Mouse (Mus musculus) hindbrain, postnatal 0 days (tissue): Measurements from ENCODE around the gene Topors. TPM values are rescaled to one million over a fixed set of nuclear protein-coding genes. Genes with fewer than 3 reads are reported as not detected.

Experiments used
- ATAC-seq: fragments of 200-750 bp; cut with Nextera tagmentation; 2 replicates; pipeline ENCODE4 v1.8.0; 2017; ENCODE audit warnings: mild to moderate bottlenecking, moderate TSS enrichment, moderate library complexity
- DNase-seq: peaks from one replicate; pipeline ENCODE4 v3.0.0-alpha.2; 2015; ENCODE audit warnings: low spot score
- H3K27ac ChIP-seq: fragments of 300-500 bp; sonication (generic); 2 replicates; pipeline ENCODE4 v1.5.1; 2014; ENCODE audit warnings: mild to moderate bottlenecking
- H3K27me3 ChIP-seq: fragments of 300-500 bp; sonication (generic); 2 replicates; pipeline ENCODE4 v1.6.1; 2014; ENCODE audit warnings: low read length, mixed read lengths; ENCODE audit not compliant: insufficient read depth
- H3K36me3 ChIP-seq: fragments of 300-500 bp; sonication (generic); 2 replicates; pipeline ENCODE4 v1.6.1; 2014; ENCODE audit warnings: low read length, mixed read lengths; ENCODE audit not compliant: insufficient read depth
- H3K4me1 ChIP-seq: fragments of 300-500 bp; sonication (generic); 2 replicates; pipeline ENCODE4 v1.6.1; 2014; ENCODE audit warnings: antibody characterized with exemption, low read length, mixed read lengths; ENCODE audit not compliant: insufficient read depth
- H3K4me2 ChIP-seq: fragments of 300-500 bp; sonication (generic); 2 replicates; pipeline ENCODE4 v1.6.1; 2014; ENCODE audit warnings: low read depth, mild to moderate bottlenecking, low read length, moderate library complexity, mixed read lengths
- H3K4me3 ChIP-seq: fragments of 300-500 bp; sonication (generic); 2 replicates; pipeline ENCODE4 v1.5.1; 2014; ENCODE audit warnings: low read length
- H3K9ac ChIP-seq: fragments of 300-500 bp; sonication (generic); replicated peaks from 2 replicates; pipeline ENCODE4 v1.6.1; 2014; ENCODE audit warnings: mild to moderate bottlenecking, low read length, moderate library complexity, mixed read lengths
- H3K9me3 ChIP-seq: fragments of 300-500 bp; sonication (generic); 2 replicates; pipeline ENCODE4 v1.6.1; 2016; ENCODE audit warnings: low read length, mixed read lengths
- CTCF ChIP-seq: IDR thresholded peaks from 2 replicates; pipeline ENCODE4 v1.5.1; 2016; ENCODE audit warnings: antibody characterized with exemption, control low read depth, low read depth
- WGBS: fragments of 180-500 bp; shearing (Covaris S2); extraction: QIAGEN DNeasy Blood & Tissue Kit; methylation state at CpG from one replicate; pipeline ENCODE4 v1.1.7; 2014; 5-methylcytosine and 5-hydroxymethylcytosine counted together
- polyA plus RNA-seq: library from polyadenylated mRNA; unstranded; fragments of >200 nt; fragmentation: Nextera tagmentation; extraction: Ambion mirVana; gene quantifications from 2 replicates; pipeline ENCODE4 v1.2.1, GENCODE M21; 2015
- total RNA-seq: library from RNA; depleted of rRNA; stranded (reverse); fragments of >200 nt; gene quantifications from 2 replicates; pipeline ENCODE4 v1.2.3, GENCODE M21; 2014

Gene Topors
- total and polyA plus RNA-seq, 2 experiments from 2014 or later = 19.1 to 30.0 TPM

DNA sequence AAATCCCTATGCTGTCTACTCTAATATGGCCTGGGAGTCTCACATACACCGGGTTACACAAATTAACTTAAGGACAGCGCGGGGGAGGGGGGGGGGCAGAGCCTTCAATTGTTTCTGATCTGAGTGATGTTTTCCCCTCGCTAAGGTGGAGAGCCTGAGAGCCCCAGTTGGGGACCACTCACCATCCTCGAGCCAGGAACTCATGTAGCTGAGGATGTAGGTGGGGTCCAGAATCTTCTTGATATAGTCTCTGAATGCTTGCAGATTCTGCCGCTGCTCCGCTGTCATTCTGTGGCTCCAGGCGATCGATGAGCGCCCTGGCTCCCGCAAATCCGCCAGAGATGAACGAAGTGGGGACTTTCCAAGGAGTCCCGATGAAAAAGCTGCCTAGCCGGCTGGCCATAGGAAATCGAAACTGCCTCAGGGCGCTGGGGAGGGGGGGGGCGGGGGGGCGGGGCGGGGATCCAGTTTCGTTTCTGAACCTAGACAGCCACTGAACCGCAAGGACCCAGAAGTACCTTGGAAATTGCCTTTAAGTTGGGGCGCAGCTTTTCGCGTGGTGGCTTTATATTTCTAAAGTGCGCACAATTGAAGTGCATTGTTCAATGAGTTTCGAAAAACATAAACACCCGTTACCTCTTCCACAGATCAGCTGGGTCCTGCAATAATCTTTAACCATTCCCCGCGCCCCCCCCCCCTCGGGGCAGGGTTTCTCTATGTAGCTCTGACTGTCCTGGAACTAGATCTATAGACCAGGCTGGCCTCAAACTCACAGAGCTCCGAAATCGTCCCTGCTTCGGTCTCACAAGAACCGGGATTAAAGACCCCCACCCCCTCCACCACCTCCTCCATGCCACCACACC lies 30.0 kb downstream of the Topors start, which contains the start of gene Ddx58:
Gene Ddx58, minus strand, starts transcription at position 420 of the 863 bp plus-strand sequence.
- ATAC-seq (peak; percentile 24; the same call in 1 of the 2 replicates), DNase-seq (peak; percentile 49)
- Histone ChIP-seq H3K27me3 (no peaks in the 10 kb centered on the region), H3K9me3 (no peaks in the 10 kb centered on the region), H3K9ac (peak within 1 kb of the TSS; percentile 46), H3K4me3 (peak within 1 kb of the TSS; percentile 52), H3K4me2 (peak within 1 kb of the TSS; percentile 87), H3K4me1 (peaks cover 10% of the 10 kb centered on the region), H3K36me3 (no peaks in the 10 kb centered on the region), H3K27ac (no peak within 1 kb of the TSS)
- 3% methylated on average over 34 of the region's 35 CpGs for WGBS
- TF ChIP-seq CTCF = no peak

DNA sequence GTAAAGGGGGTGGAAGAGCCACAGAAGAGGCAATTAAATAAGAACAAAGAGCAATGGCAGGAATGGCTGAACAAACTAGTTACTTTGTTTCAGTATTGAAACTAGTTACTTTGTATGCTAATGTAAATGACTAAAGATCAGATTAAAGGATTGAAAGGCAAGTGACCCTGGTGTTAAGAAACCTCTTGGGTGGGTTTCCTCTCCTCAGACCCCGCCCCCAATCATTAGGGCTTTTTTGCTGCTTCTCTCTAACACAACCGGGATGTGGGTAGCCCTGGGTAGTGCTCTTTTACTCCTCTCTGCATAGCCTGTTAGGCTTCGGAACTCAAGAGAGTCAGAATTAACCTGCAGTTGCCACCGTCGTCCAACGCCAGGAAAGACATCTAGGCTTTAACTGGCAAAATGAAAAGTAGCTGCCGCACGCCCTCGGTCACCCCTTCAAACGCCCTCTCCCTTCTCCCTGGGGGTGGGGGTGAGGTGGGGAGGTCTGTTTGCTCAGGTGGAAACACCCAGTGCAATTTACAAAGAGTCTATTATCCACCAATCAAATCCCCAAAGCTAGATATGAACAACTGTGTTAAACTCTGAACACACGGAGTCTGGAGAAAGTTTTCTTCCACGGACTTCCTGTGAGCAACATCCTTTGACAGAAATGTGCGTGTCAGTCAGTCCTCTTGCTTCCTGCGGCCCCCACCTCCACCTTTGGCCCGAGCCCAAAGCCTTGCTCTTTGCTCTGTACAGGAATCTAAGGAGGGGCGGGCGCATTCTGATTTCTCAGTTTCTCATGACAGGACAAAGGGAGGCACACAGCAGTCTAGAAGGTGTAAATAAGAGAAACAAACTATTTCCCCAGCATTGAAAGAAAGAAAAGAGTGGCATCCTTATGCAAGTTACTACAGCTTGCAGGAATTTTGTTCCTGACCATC lies 30.9 kb downstream of the Topors start:
- peaks cover 10% of the 10 kb centered on the region for H3K4me1 ChIP-seq
- TF ChIP-seq CTCF = no peak
- no peak overlapping the region for H3K27ac ChIP-seq
- H3K9me3 ChIP-seq = no peaks in the 10 kb centered on the region
- no peaks in the 10 kb centered on the region for H3K36me3 ChIP-seq
- H3K4me3 ChIP-seq = peak overlapping the region; percentile 52
- H3K4me2 ChIP-seq = peak overlapping the region; percentile 87
- ATAC-seq (no peak), DNase-seq (peak; percentile 15)
- no peaks in the 10 kb centered on the region for H3K27me3 ChIP-seq
- 3% methylated on average over 17 of the region's 17 CpGs for WGBS
- H3K9ac ChIP-seq = peak overlapping the region; percentile 46

DNA sequence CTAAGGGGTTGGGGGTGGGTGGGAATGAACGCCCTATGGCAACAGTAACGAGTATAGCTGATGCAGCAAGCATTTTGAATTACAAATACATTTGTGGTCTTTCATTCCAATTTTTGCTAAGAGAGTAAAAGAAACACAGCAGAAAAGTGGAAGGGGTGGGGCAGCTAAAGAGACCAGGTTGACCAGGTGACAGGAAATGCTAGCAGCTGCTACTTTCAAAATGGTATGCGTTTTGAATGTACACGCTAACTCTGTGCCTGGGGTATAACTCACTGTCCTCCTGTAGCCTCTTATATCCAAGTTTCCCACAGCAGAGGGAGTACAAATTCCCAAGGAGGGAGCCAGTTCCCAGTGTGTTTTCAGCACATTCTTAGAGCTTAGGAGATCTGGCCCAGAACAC lies 32.8 kb downstream of the Topors start:
- no peak overlapping the region for H3K4me2 ChIP-seq
- no peak overlapping the region for H3K9ac ChIP-seq
- DNase-seq (no peak), ATAC-seq (no peak)
- no peaks in the 10 kb centered on the region for H3K27me3 ChIP-seq
- no peaks in the 10 kb centered on the region for H3K36me3 ChIP-seq
- TF ChIP-seq CTCF = no peak
- H3K4me1 ChIP-seq = peaks cover 10% of the 10 kb centered on the region
- H3K4me3 ChIP-seq = no peak overlapping the region
- H3K9me3 ChIP-seq = no peaks in the 10 kb centered on the region
- no peak overlapping the region for H3K27ac ChIP-seq
- WGBS = 90% methylated on average over 4 of the region's 4 CpGs

GRCm38 (mm10) chr4:40234256-40234655 lies 35.4 kb downstream of the Topors start:
- TF ChIP-seq CTCF = no peak
- Histone ChIP-seq H3K27me3 (no peaks in the 10 kb centered on the region), H3K4me2 (no peak overlapping the region), H3K4me3 (no peak overlapping the region), H3K36me3 (no peaks in the 10 kb centered on the region), H3K9me3 (no peaks in the 10 kb centered on the region), H3K27ac (no peak overlapping the region), H3K9ac (no peak overlapping the region), H3K4me1 (peaks cover 10% of the 10 kb centered on the region)
- no peak for DNase-seq
- 69% methylated on average over 6 of the region's 6 CpGs for WGBS
- no peak for ATAC-seq

- DNase-seq = no peak
- Histone ChIP-seq H3K9me3 (no peaks in the 10 kb centered on the region), H3K36me3 (no peaks in the 10 kb centered on the region), H3K4me1 (no peaks in the 10 kb centered on the region), H3K27ac (no peak overlapping the region), H3K27me3 (no peaks in the 10 kb centered on the region), H3K4me3 (no peak overlapping the region), H3K9ac (no peak overlapping the region), H3K4me2 (no peak overlapping the region)
- no peak for TF ChIP-seq CTCF
- ATAC-seq = no peak
- WGBS = 92% methylated on average over 7 of the region's 7 CpGs
These were observed 36.5 kb downstream of the Topors start for GRCm38 (mm10) chr4:40233062-40233664.

- Histone ChIP-seq H3K36me3 (no peaks in the 10 kb centered on the region), H3K9ac (no peak overlapping the region), H3K4me3 (no peak overlapping the region), H3K27me3 (no peaks in the 10 kb centered on the region), H3K4me1 (no peaks in the 10 kb centered on the region), H3K4me2 (no peak overlapping the region), H3K9me3 (no peaks in the 10 kb centered on the region), H3K27ac (no peak overlapping the region)
- WGBS = 93% methylated on average over 6 of the region's 6 CpGs
- no peak for ATAC-seq
- DNase-seq = no peak
- TF ChIP-seq CTCF = no peak
These were observed 39.9 kb downstream of the Topors start for GRCm38 (mm10) chr4:40229723-40230122.
